Mouse (Mus musculus) heart, postnatal 0 days (tissue): ENCODE results near the gene Swt1.

Experiments
- CTCF ChIP-seq: IDR thresholded peaks from 2 replicates; pipeline ENCODE4 v1.5.1; 2016; ENCODE audit warnings: antibody characterized with exemption, control low read depth, low read depth
- EP300 ChIP-seq: IDR thresholded peaks from 2 replicates; pipeline ENCODE4 v1.6.1; 2016; ENCODE audit warnings: antibody characterized with exemption, low read depth

- TF ChIP-seq CTCF = no peak
- peak; percentile 65; the same call in 1 of the 2 replicates for TF ChIP-seq EP300
Observed at GRCm38 (mm10) chr1:151338941-151339340, 89.3 kb downstream of the Swt1 start.
